Mouse (Mus musculus): ENCODE results near the gene Zfp398. TPM values are rescaled to one million over a fixed set of nuclear protein-coding genes. Genes with fewer than 3 reads are reported as not detected.

Gene Zfp398
- polyA plus RNA-seq, 1 experiment from 2014 or later: 3.7 TPM

- H3K9ac ChIP-seq: no peak overlapping the region
- no peak overlapping the region for H3K4me2 ChIP-seq
- peaks cover 44% of the 10 kb centered on the region for H3K36me3 ChIP-seq
- H3K9me3 ChIP-seq: no peaks in the 10 kb centered on the region
- no peak for ATAC-seq (ENCODE audit: extremely low read depth, insufficient number of reproducible peaks, low FRiP score, low TSS enrichment)
- H3K4me3 ChIP-seq: no peak overlapping the region
- 77% methylated on average over 4 of the region's 4 CpGs for WGBS
- no peak overlapping the region for H3K27ac ChIP-seq (replicated peaks)
- no peaks in the 10 kb centered on the region for H3K27me3 ChIP-seq (replicated peaks)
- H3K4me1 ChIP-seq: peaks cover 36% of the 10 kb centered on the region
These were observed 26.4 kb upstream of the Zfp398 start for GRCm38 (mm10) chr6:47809053-47809452.

- peaks cover 32% of the 10 kb centered on the region for H3K36me3 ChIP-seq
These were observed 25.3 kb upstream of the Zfp398 start for GRCm38 (mm10) chr6:47810181-47810580.

GRCm38 (mm10) chr6:47811324-47811723 lies 24.1 kb upstream of the Zfp398 start:
- Histone ChIP-seq H3K9ac (peak overlapping the region; percentile 86), H3K4me3 (peak overlapping the region; percentile 73)

More at GRCm38 (mm10) chr6:47810181-47810580, 25.3 kb upstream of the Zfp398 start:
- Histone ChIP-seq H3K27me3 (replicated peaks) (no peaks in the 10 kb centered on the region), H3K9ac (no peak overlapping the region), H3K4me3 (no peak overlapping the region), H3K27ac (replicated peaks) (no peak overlapping the region), H3K4me2 (peak overlapping the region; percentile 78; the same call in 1 of the 2 replicates), H3K9me3 (no peaks in the 10 kb centered on the region), H3K4me1 (peaks cover 40% of the 10 kb centered on the region)
- WGBS: 68% methylated on average over 2 of the region's 2 CpGs
- no peak for ATAC-seq (ENCODE audit: extremely low read depth, insufficient number of reproducible peaks, low FRiP score, low TSS enrichment)

GRCm38 (mm10) chr6:47812271-47812915 lies 23.1 kb upstream of the Zfp398 start:
- Histone ChIP-seq H3K9ac (peak overlapping the region; percentile 86), H3K27ac (replicated peaks) (peak overlapping the region; percentile 93), H3K36me3 (peaks cover 12% of the 10 kb centered on the region), H3K4me3 (peak overlapping the region; percentile 73), H3K27me3 (replicated peaks) (no peaks in the 10 kb centered on the region), H3K4me1 (peaks cover 40% of the 10 kb centered on the region), H3K9me3 (no peaks in the 10 kb centered on the region), H3K4me2 (peak overlapping the region; percentile 78)
- ATAC-seq (ENCODE audit: extremely low read depth, insufficient number of reproducible peaks, low FRiP score, low TSS enrichment): no peak
- under 1% methylated on average over 17 of the region's 17 CpGs for WGBS

More at GRCm38 (mm10) chr6:47811324-47811723, 24.1 kb upstream of the Zfp398 start:
- Histone ChIP-seq H3K4me2 (peak overlapping the region; percentile 78), H3K36me3 (peaks cover 21% of the 10 kb centered on the region), H3K4me1 (peaks cover 40% of the 10 kb centered on the region), H3K9me3 (no peaks in the 10 kb centered on the region), H3K27ac (replicated peaks) (no peak overlapping the region), H3K27me3 (replicated peaks) (no peaks in the 10 kb centered on the region)
- WGBS: 51% methylated on average over 5 of the region's 5 CpGs
- no peak for ATAC-seq (ENCODE audit: extremely low read depth, insufficient number of reproducible peaks, low FRiP score, low TSS enrichment)

GRCm38 (mm10) chr6:47813257-47813878 lies 22.1 kb upstream of the Zfp398 start, which contains the start of gene Pdia4:
Pdia4 (minus strand) TSS chr6:47813430.
- no peaks in the 10 kb centered on the region for H3K9me3 ChIP-seq
- peak within 1 kb of the TSS; percentile 93 for H3K27ac ChIP-seq (replicated peaks)
- H3K36me3 ChIP-seq: peaks cover 4% of the 10 kb centered on the region
- no peaks in the 10 kb centered on the region for H3K27me3 ChIP-seq (replicated peaks)
- peak; percentile 99 for ATAC-seq (ENCODE audit: extremely low read depth, insufficient number of reproducible peaks, low FRiP score, low TSS enrichment)
- H3K9ac ChIP-seq: peak within 1 kb of the TSS; percentile 86
- WGBS: under 1% methylated on average over 44 of the region's 44 CpGs
- peak within 1 kb of the TSS; percentile 78 for H3K4me2 ChIP-seq
- peaks cover 40% of the 10 kb centered on the region for H3K4me1 ChIP-seq
- H3K4me3 ChIP-seq: peak within 1 kb of the TSS; percentile 73

GRCm38 (mm10) chr6:47816151-47816550 lies 19.3 kb upstream of the Zfp398 start:
- H3K4me3 ChIP-seq: no peak overlapping the region

GRCm38 (mm10) chr6:47818721-47819120 lies 16.7 kb upstream of the Zfp398 start:
- 80% methylated on average over 8 of the region's 8 CpGs for WGBS
- no peaks in the 10 kb centered on the region for H3K9me3 ChIP-seq
- peaks cover 7% of the 10 kb centered on the region for H3K4me1 ChIP-seq
- H3K9ac ChIP-seq: no peak overlapping the region
- H3K27me3 ChIP-seq (replicated peaks): no peaks in the 10 kb centered on the region
- H3K27ac ChIP-seq (replicated peaks): no peak overlapping the region
- H3K4me3 ChIP-seq: no peak overlapping the region
- no peak for ATAC-seq (ENCODE audit: extremely low read depth, insufficient number of reproducible peaks, low FRiP score, low TSS enrichment)
- no peak overlapping the region for H3K4me2 ChIP-seq
- H3K36me3 ChIP-seq: peaks cover 20% of the 10 kb centered on the region; the same call in 1 of the 2 replicates

More at GRCm38 (mm10) chr6:47816151-47816550, 19.3 kb upstream of the Zfp398 start:
- Histone ChIP-seq H3K4me1 (peaks cover 18% of the 10 kb centered on the region), H3K36me3 (peaks cover 14% of the 10 kb centered on the region; the same call in 1 of the 2 replicates), H3K9ac (no peak overlapping the region), H3K9me3 (no peaks in the 10 kb centered on the region), H3K4me2 (no peak overlapping the region), H3K27me3 (replicated peaks) (no peaks in the 10 kb centered on the region), H3K27ac (replicated peaks) (no peak overlapping the region)
- ATAC-seq (ENCODE audit: extremely low read depth, insufficient number of reproducible peaks, low FRiP score, low TSS enrichment): no peak
- WGBS: 100% methylated on average over 1 of the region's 1 CpGs

GRCm38 (mm10) chr6:47819626-47820325 lies 15.7 kb upstream of the Zfp398 start:
- Histone ChIP-seq H3K36me3 (peaks cover 25% of the 10 kb centered on the region; the same call in 1 of the 2 replicates), H3K27me3 (replicated peaks) (no peaks in the 10 kb centered on the region), H3K9me3 (no peaks in the 10 kb centered on the region), H3K9ac (peak overlapping the region; percentile 21; the same call in 1 of the 2 replicates), H3K27ac (replicated peaks) (no peak overlapping the region), H3K4me1 (no peaks in the 10 kb centered on the region), H3K4me3 (no peak overlapping the region), H3K4me2 (no peak overlapping the region)
- no peak for ATAC-seq (ENCODE audit: extremely low read depth, insufficient number of reproducible peaks, low FRiP score, low TSS enrichment)
- WGBS: 86% methylated on average over 23 of the region's 23 CpGs

GRCm38 (mm10) chr6:47821236-47821635 lies 14.2 kb upstream of the Zfp398 start:
- no peak overlapping the region for H3K4me3 ChIP-seq
- 80% methylated on average over 5 of the region's 5 CpGs for WGBS
- no peak overlapping the region for H3K27ac ChIP-seq (replicated peaks)
- no peaks in the 10 kb centered on the region for H3K9me3 ChIP-seq
- ATAC-seq (ENCODE audit: extremely low read depth, insufficient number of reproducible peaks, low FRiP score, low TSS enrichment): no peak
- no peaks in the 10 kb centered on the region for H3K4me1 ChIP-seq
- peaks cover 26% of the 10 kb centered on the region; the same call in 1 of the 2 replicates for H3K36me3 ChIP-seq
- no peaks in the 10 kb centered on the region for H3K27me3 ChIP-seq (replicated peaks)
- H3K9ac ChIP-seq: no peak overlapping the region
- no peak overlapping the region for H3K4me2 ChIP-seq

GRCm38 (mm10) chr6:47821776-47822175 lies 13.7 kb upstream of the Zfp398 start:
- no peak for ATAC-seq (ENCODE audit: extremely low read depth, insufficient number of reproducible peaks, low FRiP score, low TSS enrichment)
- WGBS: 83% methylated on average over 6 of the region's 6 CpGs
- H3K27ac ChIP-seq (replicated peaks): no peak overlapping the region

GRCm38 (mm10) chr6:47824241-47824640 lies 11.2 kb upstream of the Zfp398 start:
- no peak overlapping the region for H3K9ac ChIP-seq
- no peaks in the 10 kb centered on the region for H3K4me1 ChIP-seq
- peaks cover 26% of the 10 kb centered on the region; the same call in 1 of the 2 replicates for H3K36me3 ChIP-seq
- H3K4me3 ChIP-seq: no peak overlapping the region
- ATAC-seq (ENCODE audit: extremely low read depth, insufficient number of reproducible peaks, low FRiP score, low TSS enrichment): no peak
- no peaks in the 10 kb centered on the region for H3K27me3 ChIP-seq (replicated peaks)
- H3K9me3 ChIP-seq: no peaks in the 10 kb centered on the region
- no peak overlapping the region for H3K27ac ChIP-seq (replicated peaks)
- 56% methylated on average over 2 of the region's 2 CpGs for WGBS
- no peak overlapping the region for H3K4me2 ChIP-seq

More at GRCm38 (mm10) chr6:47821776-47822175, 13.7 kb upstream of the Zfp398 start:
- H3K9ac ChIP-seq: no peak overlapping the region
- no peaks in the 10 kb centered on the region for H3K9me3 ChIP-seq
- H3K4me3 ChIP-seq: no peak overlapping the region
- no peak overlapping the region for H3K4me2 ChIP-seq
- no peaks in the 10 kb centered on the region for H3K27me3 ChIP-seq (replicated peaks)
- H3K4me1 ChIP-seq: no peaks in the 10 kb centered on the region
- H3K36me3 ChIP-seq: peaks cover 26% of the 10 kb centered on the region; the same call in 1 of the 2 replicates

Data from heart, embryonic 13.5 days (tissue).